Mouse (Mus musculus): ENCODE measurements around the gene Rnf115. TPM values are rescaled to one million over a fixed set of nuclear protein-coding genes. Genes with fewer than 3 reads are reported as not detected.

Rnf115 gene
- total and polyA plus RNA-seq, 2 experiments = 12.7 to 33.6 TPM

- Histone ChIP-seq H3K4me3 (ENCODE audit: insufficient read depth, low read depth, low read length) (no peak overlapping the region), H3K9ac (ENCODE audit: low read depth, low read length) (no peak overlapping the region), H3K27me3 (ENCODE audit: control insufficient read depth, insufficient read depth, low read length) (no peaks in the 10 kb centered on the region), H3K27ac (replicated peaks; ENCODE audit: insufficient read depth, low read depth, low read length) (no peak overlapping the region), H3K4me1 (ENCODE audit: control insufficient read depth, insufficient read depth, low read length) (peaks cover 4% of the 10 kb centered on the region), H3K36me3 (ENCODE audit: control insufficient read depth, insufficient read depth, low read length) (no peaks in the 10 kb centered on the region), H3K79me2 (ENCODE audit: control insufficient read depth, insufficient read depth, low read length) (peaks cover 16% of the 10 kb centered on the region)
- no peak for DNase-seq (ENCODE audit: extremely low read depth, low read depth, low spot score)
- TF ChIP-seq POLR2A (IDR thresholded peaks at IDR 0.05; ENCODE audit: extremely low read depth, insufficient read depth, low read length) (no peak), CTCF (IDR thresholded peaks at IDR 0.05; ENCODE audit: low read depth, low read length) (no peak)
- WGBS = 86% methylated on average over 3 of the region's 3 CpGs
Observed at GRCm38 (mm10) chr3:96744348-96744747, 16.9 kb downstream of the Rnf115 start.

- H3K79me2 ChIP-seq (ENCODE audit: control insufficient read depth, insufficient read depth, low read length) = peaks cover 14% of the 10 kb centered on the region
- H3K4me1 ChIP-seq (ENCODE audit: control insufficient read depth, insufficient read depth, low read length) = peaks cover 4% of the 10 kb centered on the region
- no peak overlapping the region for H3K27ac ChIP-seq (replicated peaks; ENCODE audit: insufficient read depth, low read depth, low read length)
- no peak overlapping the region for H3K4me3 ChIP-seq (ENCODE audit: insufficient read depth, low read depth, low read length)
- no peak for TF ChIP-seq POLR2A (IDR thresholded peaks at IDR 0.05; ENCODE audit: extremely low read depth, insufficient read depth, low read length)
- no peak for TF ChIP-seq CTCF (IDR thresholded peaks at IDR 0.05; ENCODE audit: low read depth, low read length)
- H3K27me3 ChIP-seq (ENCODE audit: control insufficient read depth, insufficient read depth, low read length) = no peaks in the 10 kb centered on the region
- H3K9ac ChIP-seq (ENCODE audit: low read depth, low read length) = no peak overlapping the region
- no peaks in the 10 kb centered on the region for H3K36me3 ChIP-seq (ENCODE audit: control insufficient read depth, insufficient read depth, low read length)
- WGBS = 68% methylated on average over 1 of the region's 1 CpGs
- DNase-seq (ENCODE audit: extremely low read depth, low read depth, low spot score) = no peak
Observed at GRCm38 (mm10) chr3:96746829-96747228, 19.4 kb downstream of the Rnf115 start.

GRCm38 (mm10) chr3:96755935-96756334 lies 28.5 kb downstream of the Rnf115 start:
- WGBS = 98% methylated on average over 1 of the region's 1 CpGs
- no peak overlapping the region for H3K9ac ChIP-seq (ENCODE audit: low read depth, low read length)
- H3K4me1 ChIP-seq (ENCODE audit: control insufficient read depth, insufficient read depth, low read length) = peaks cover 2% of the 10 kb centered on the region; the same call in 1 of the 2 replicates
- H3K79me2 ChIP-seq (ENCODE audit: control insufficient read depth, insufficient read depth, low read length) = no peaks in the 10 kb centered on the region; the same call in 1 of the 2 replicates
- no peaks in the 10 kb centered on the region for H3K27me3 ChIP-seq (ENCODE audit: control insufficient read depth, insufficient read depth, low read length)
- no peak for TF ChIP-seq POLR2A (IDR thresholded peaks at IDR 0.05; ENCODE audit: extremely low read depth, insufficient read depth, low read length)
- TF ChIP-seq CTCF (IDR thresholded peaks at IDR 0.05; ENCODE audit: low read depth, low read length) = no peak
- H3K27ac ChIP-seq (replicated peaks; ENCODE audit: insufficient read depth, low read depth, low read length) = no peak overlapping the region
- DNase-seq (ENCODE audit: extremely low read depth, low read depth, low spot score) = no peak
- H3K36me3 ChIP-seq (ENCODE audit: control insufficient read depth, insufficient read depth, low read length) = peaks cover 7% of the 10 kb centered on the region; the same call in 1 of the 2 replicates
- H3K4me3 ChIP-seq (ENCODE audit: insufficient read depth, low read depth, low read length) = no peak overlapping the region

GRCm38 (mm10) chr3:96757691-96758090 lies 30.2 kb downstream of the Rnf115 start:
- Histone ChIP-seq H3K4me3 (ENCODE audit: insufficient read depth, low read depth, low read length) (no peak overlapping the region), H3K27ac (replicated peaks; ENCODE audit: insufficient read depth, low read depth, low read length) (no peak overlapping the region), H3K4me1 (ENCODE audit: control insufficient read depth, insufficient read depth, low read length) (peaks cover 2% of the 10 kb centered on the region; the same call in 1 of the 2 replicates), H3K79me2 (ENCODE audit: control insufficient read depth, insufficient read depth, low read length) (peaks cover 8% of the 10 kb centered on the region; the same call in 1 of the 2 replicates), H3K9ac (ENCODE audit: low read depth, low read length) (no peak overlapping the region), H3K27me3 (ENCODE audit: control insufficient read depth, insufficient read depth, low read length) (no peaks in the 10 kb centered on the region), H3K36me3 (ENCODE audit: control insufficient read depth, insufficient read depth, low read length) (peaks cover 7% of the 10 kb centered on the region; the same call in 1 of the 2 replicates)
- WGBS = 83% methylated on average over 7 of the region's 7 CpGs
- DNase-seq (ENCODE audit: extremely low read depth, low read depth, low spot score) = no peak
- TF ChIP-seq CTCF (IDR thresholded peaks at IDR 0.05; ENCODE audit: low read depth, low read length) (no peak), POLR2A (IDR thresholded peaks at IDR 0.05; ENCODE audit: extremely low read depth, insufficient read depth, low read length) (no peak)

- Histone ChIP-seq H3K79me2 (ENCODE audit: control insufficient read depth, insufficient read depth, low read length) (peaks cover 8% of the 10 kb centered on the region; the same call in 1 of the 2 replicates), H3K36me3 (ENCODE audit: control insufficient read depth, insufficient read depth, low read length) (peaks cover 9% of the 10 kb centered on the region; the same call in 1 of the 2 replicates), H3K9ac (ENCODE audit: low read depth, low read length) (no peak overlapping the region), H3K27me3 (ENCODE audit: control insufficient read depth, insufficient read depth, low read length) (no peaks in the 10 kb centered on the region), H3K4me1 (ENCODE audit: control insufficient read depth, insufficient read depth, low read length) (peaks cover 2% of the 10 kb centered on the region; the same call in 1 of the 2 replicates), H3K27ac (replicated peaks; ENCODE audit: insufficient read depth, low read depth, low read length) (no peak overlapping the region), H3K4me3 (ENCODE audit: insufficient read depth, low read depth, low read length) (no peak overlapping the region)
- TF ChIP-seq CTCF (IDR thresholded peaks at IDR 0.05; ENCODE audit: low read depth, low read length) = no peak
- TF ChIP-seq POLR2A (IDR thresholded peaks at IDR 0.05; ENCODE audit: extremely low read depth, insufficient read depth, low read length) = no peak
- WGBS = 91% methylated on average over 4 of the region's 4 CpGs
- DNase-seq (ENCODE audit: extremely low read depth, low read depth, low spot score) = peak; percentile 32
Observed at GRCm38 (mm10) chr3:96759695-96760094, 32.2 kb downstream of the Rnf115 start.

- H3K36me3 ChIP-seq (ENCODE audit: control insufficient read depth, insufficient read depth, low read length) = peaks cover 6% of the 10 kb centered on the region; the same call in 1 of the 2 replicates
- 35% methylated on average over 1 of the region's 1 CpGs for WGBS
- no peaks in the 10 kb centered on the region; the same call in 1 of the 2 replicates for H3K4me1 ChIP-seq (ENCODE audit: control insufficient read depth, insufficient read depth, low read length)
- H3K79me2 ChIP-seq (ENCODE audit: control insufficient read depth, insufficient read depth, low read length) = peaks cover 13% of the 10 kb centered on the region; the same call in 1 of the 2 replicates
- no peaks in the 10 kb centered on the region for H3K27me3 ChIP-seq (ENCODE audit: control insufficient read depth, insufficient read depth, low read length)
- TF ChIP-seq POLR2A (IDR thresholded peaks at IDR 0.05; ENCODE audit: extremely low read depth, insufficient read depth, low read length) (no peak), CTCF (IDR thresholded peaks at IDR 0.05; ENCODE audit: low read depth, low read length) (no peak)
- no peak overlapping the region for H3K27ac ChIP-seq (replicated peaks; ENCODE audit: insufficient read depth, low read depth, low read length)
- no peak overlapping the region for H3K4me3 ChIP-seq (ENCODE audit: insufficient read depth, low read depth, low read length)
- DNase-seq (ENCODE audit: extremely low read depth, low read depth, low spot score) = peak; percentile 19
- no peak overlapping the region for H3K9ac ChIP-seq (ENCODE audit: low read depth, low read length)
Observed at GRCm38 (mm10) chr3:96764528-96764927, 37.1 kb downstream of the Rnf115 start.
